Comparison of ENCODE assay signal across 17 mouse cellular contexts in genomic region chr4:137963431-137963830, GRCm38 (mm10). TPM values are rescaled to one million over a fixed set of nuclear protein-coding genes. Genes with fewer than 3 reads are reported as not detected.
DNase-seq lines count a peak whose midpoint lies in the region; ATAC-seq and TF ChIP-seq lines count a peak whose summit lies in the region.
"Had no signal": no experiment of that assay in that cellular context is flagged by ENCODE, and none has a peak within 500 bp of the region (broad histone marks: within the 10 kb centered on the region; RNA-seq: fewer than 3 reads in every experiment).

No protein-coding gene starts in this region.

- H3K9ac ChIP-seq in forebrain, embryonic 14.5 days (ENCODE audit: low read length) = no peak overlapping the region
- no peak overlapping the region for H3K9ac ChIP-seq in forebrain, embryonic 15.5 days (replicated peaks)

- TF ChIP-seq CTCF in gastrocnemius, adult 2 months (IDR thresholded peaks at IDR 0.05) = no peak
- no peak for TF ChIP-seq CTCF in brain, embryonic 14.5 days (IDR thresholded peaks at IDR 0.05; ENCODE audit: borderline replicate concordance, extremely low read depth, insufficient read depth, insufficient read length)

- TF ChIP-seq POLR2A in brain, embryonic 14.5 days (IDR thresholded peaks at IDR 0.05; ENCODE audit: borderline replicate concordance, extremely low read depth, insufficient read depth, insufficient read length, poor library complexity, severe bottlenecking) = no peak

- no peak overlapping the region for H3K4me3 ChIP-seq in forebrain, embryonic 14.5 days (ENCODE audit: low read depth, low read length)
- no peak overlapping the region for H3K4me3 ChIP-seq in forebrain, embryonic 15.5 days
- H3K4me3 ChIP-seq in gastrocnemius, adult 2 months = no peak overlapping the region

- peaks cover 32% of the 10 kb centered on the region for H3K36me3 ChIP-seq in forebrain, embryonic 14.5 days (ENCODE audit: control insufficient read depth, insufficient read depth, low read length)
- peaks cover 23% of the 10 kb centered on the region for H3K36me3 ChIP-seq in forebrain, embryonic 15.5 days
- H3K36me3 ChIP-seq: G1E had no signal

- ATAC-seq in forebrain, embryonic 14.5 days = no peak
- no peak for ATAC-seq in forebrain, embryonic 15.5 days (replicated peaks)
- ATAC-seq: activated CD4-positive, CD25-positive, alpha-beta regulatory T cell, adult 4 months; CD4-positive, CD25-positive, alpha-beta regulatory T cell, adult 4 months; Patski had no signal

- no peaks in the 10 kb centered on the region for H3K27me3 ChIP-seq in forebrain, embryonic 14.5 days (replicated peaks; ENCODE audit: control insufficient read depth, insufficient read depth, low read length)
- no peaks in the 10 kb centered on the region for H3K27me3 ChIP-seq in forebrain, embryonic 15.5 days
- H3K27me3 ChIP-seq: Patski had no signal

- no peak overlapping the region for H3K27ac ChIP-seq in forebrain, embryonic 14.5 days (ENCODE audit: low read depth, low read length)
- no peak overlapping the region for H3K27ac ChIP-seq in forebrain, embryonic 15.5 days (replicated peaks)
- 0 out of 2 replicates have a peak overlapping the region, but pooled peaks have one; percentile 12 for H3K27ac ChIP-seq in gastrocnemius, adult 2 months

- peak; percentile 35 for DNase-seq in forebrain, embryonic 14.5 days (ENCODE audit: low spot score)
- DNase-seq in gastrocnemius, adult 2 months = no peak
- DNase-seq in gastrocnemius, postnatal 10 days = no peak
- DNase-seq in heart, adult 11 months = peak; percentile 92
- DNase-seq in heart, adult 18-20 months = no peak
- DNase-seq in brain, embryonic 14.5 days (ENCODE audit: low read depth) = peak; percentile 48
- no peak for DNase-seq in kidney, adult 11 months
- DNase-seq: adrenal gland, adult 8-10 months; adrenal gland, postnatal 10 days; adrenal gland, postnatal 25 days; adrenal gland, postnatal 36 days; cerebellum, adult 18-20 months had no signal

- no peaks in the 10 kb centered on the region for H3K9me3 ChIP-seq in forebrain, embryonic 14.5 days (replicated peaks; ENCODE audit: control insufficient read depth, low read length)
- no peaks in the 10 kb centered on the region for H3K9me3 ChIP-seq in forebrain, embryonic 15.5 days
- H3K9me3 ChIP-seq: G1E had no signal

- 75% methylated on average over 6 of the region's 6 CpGs for WGBS in forebrain, embryonic 14.5 days
- 66% methylated on average over 6 of the region's 6 CpGs for WGBS in forebrain, embryonic 15.5 days

- no peak overlapping the region for H3K4me2 ChIP-seq in forebrain, embryonic 14.5 days (ENCODE audit: low read length)
- H3K4me2 ChIP-seq in forebrain, embryonic 15.5 days (replicated peaks) = no peak overlapping the region

- H3K4me1 ChIP-seq in forebrain, embryonic 14.5 days (ENCODE audit: control insufficient read depth, insufficient read depth, low read length) = 0 out of 2 replicates have a peak, but pooled peaks cover 2% of the 10 kb centered on the region
- H3K4me1 ChIP-seq in forebrain, embryonic 15.5 days = 0 out of 2 replicates have a peak, but pooled peaks cover 4% of the 10 kb centered on the region

- intact Hi-C loops in gastrocnemius, adult 2 months (cut with DNase I) = loop anchor here (10.0 kb wide), 2 partner anchors 141 to 191 kb away; no protein-coding TSS in a partner anchor

RNA-seq across cellular contexts. Expression of gene Eif4g3, which starts 29.4 kb away (rescaled TPM):
- 31.6 and 42.2 TPM in 2 replicates for polyA plus RNA-seq in forebrain, embryonic 14.5 days (2014; fragmentation: Nextera tagmentation; extraction: Ambion mirVana)
- 48.6 and 49.7 TPM in 2 replicates for polyA plus RNA-seq in forebrain, embryonic 15.5 days (2015; fragmentation: Nextera tagmentation; extraction: Ambion mirVana)
- 100 to 1,000 TPM; 108 to 145 TPM for total RNA-seq in gastrocnemius, adult 2 months (2021)
- 100 to 1,000 TPM; 100 to 108 TPM for total RNA-seq in gastrocnemius, postnatal 10 days (2021)
- 10 to 100 TPM; 38.1 to 45.7 TPM for total RNA-seq in heart, adult 18-20 months (2021)
- 130 and 149 TPM in 2 replicates for polyA plus RNA-seq in brain, embryonic 14.5 days (2012; rRNA removed)

Comparison
In these comparisons a context has a peak if more than half of its experiments do, and no peak if none do; other contexts are left out.
1. DNase-seq: peak in forebrain, embryonic 14.5 days (single experiment), heart, adult 11 months (single experiment) and brain, embryonic 14.5 days (single experiment); none in gastrocnemius, adult 2 months (single experiment), gastrocnemius, postnatal 10 days (single experiment), heart, adult 18-20 months (0 of 2) and kidney, adult 11 months (single experiment).